Mouse (Mus musculus) heart, embryonic 16.5 days (tissue): ENCODE results near the gene Rheb. TPM values are rescaled to one million over a fixed set of nuclear protein-coding genes. Genes with fewer than 3 reads are reported as not detected.
A peak's percentile ranks its signal among the peaks of the same experiment; 100 is the strongest.

Source experiments
- ATAC-seq: fragments of 200-750 bp; cut with Nextera tagmentation; replicated peaks from 2 replicates; pipeline ENCODE4 v1.8.0; 2017; ENCODE audit warnings: moderate number of reproducible peaks; ENCODE audit not compliant: insufficient read depth, low FRiP score; ENCODE audit errors: extremely low read depth
- H3K27ac ChIP-seq: fragments of 300-500 bp; sonication (generic); 2 replicates; pipeline ENCODE4 v1.5.1; 2014; ENCODE audit warnings: mild to moderate bottlenecking, low read length, control low read depth, moderate library complexity
- H3K27me3 ChIP-seq: fragments of 300-500 bp; sonication (generic); 2 replicates; pipeline ENCODE4 v1.6.1; 2014; ENCODE audit warnings: low read length, mixed read lengths; ENCODE audit not compliant: control insufficient read depth, insufficient read depth
- H3K36me3 ChIP-seq: fragments of 300-500 bp; sonication (generic); 2 replicates; pipeline ENCODE4 v1.6.1; 2014; ENCODE audit not compliant: control insufficient read depth, insufficient read depth
- H3K4me1 ChIP-seq: fragments of 300-500 bp; sonication (generic); 2 replicates; pipeline ENCODE4 v1.6.1; 2014; ENCODE audit warnings: low read length, mixed read lengths; ENCODE audit not compliant: control insufficient read depth, insufficient read depth
- H3K4me2 ChIP-seq: fragments of 300-500 bp; sonication (generic); 2 replicates; pipeline ENCODE4 v1.6.1; 2014; ENCODE audit warnings: low read depth, mild to moderate bottlenecking, control low read depth, low read length
- H3K4me3 ChIP-seq: fragments of 300-500 bp; sonication (generic); 2 replicates; pipeline ENCODE4 v1.5.1; 2014; ENCODE audit warnings: mild to moderate bottlenecking, control low read depth, low read length
- H3K9ac ChIP-seq: fragments of 300-500 bp; sonication (generic); 2 replicates; pipeline ENCODE4 v1.6.1; 2014; ENCODE audit warnings: low read length, control low read depth
- H3K9me3 ChIP-seq: fragments of 300-500 bp; sonication (generic); replicated peaks from 2 replicates; pipeline ENCODE4 v1.6.1; 2016; ENCODE audit warnings: low read length; ENCODE audit not compliant: control insufficient read depth
- WGBS: fragments of 180-500 bp; shearing (Covaris S2); extraction: QIAGEN DNeasy Blood & Tissue Kit; methylation state at CpG from one replicate; pipeline ENCODE4 v1.1.7; 2014; 5-methylcytosine and 5-hydroxymethylcytosine counted together
- polyA plus RNA-seq: library from polyadenylated mRNA; unstranded; fragments of >200 nt; fragmentation: Nextera tagmentation; extraction: Ambion mirVana; gene quantifications from 2 replicates; pipeline ENCODE4 v1.2.1, GENCODE M21; 2015

Gene Rheb
- polyA plus RNA-seq, 1 experiment from 2014 or later: 283 TPM

DNA sequence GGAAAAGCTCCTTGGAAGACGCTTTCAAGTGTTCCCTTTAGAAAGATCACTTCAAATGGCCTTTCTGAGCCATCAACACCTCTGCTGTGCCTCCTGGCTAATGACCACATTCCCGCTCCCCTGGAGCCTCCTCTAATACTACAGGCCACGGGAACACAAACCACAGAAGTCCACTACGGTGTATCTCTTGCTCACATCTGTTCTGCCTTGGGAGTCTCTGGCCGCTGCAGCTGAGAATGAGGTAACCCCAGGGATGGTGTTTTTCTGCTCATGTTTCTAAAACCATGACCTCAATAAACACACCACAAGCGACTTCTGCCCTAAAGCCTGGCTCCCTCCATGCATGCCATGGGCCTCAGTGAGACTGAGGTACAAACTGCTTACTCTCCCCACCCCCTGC is 30.8 kb upstream of the Rheb start:
- 55% methylated on average over 6 of the region's 6 CpGs for WGBS
- no peak overlapping the region for H3K27ac ChIP-seq
- H3K27me3 ChIP-seq: no peaks in the 10 kb centered on the region
- H3K4me2 ChIP-seq: no peak overlapping the region
- no peaks in the 10 kb centered on the region for H3K9me3 ChIP-seq
- no peak for ATAC-seq
- H3K4me1 ChIP-seq: peaks cover 3% of the 10 kb centered on the region; the same call in 1 of the 2 replicates
- no peak overlapping the region for H3K4me3 ChIP-seq
- peaks cover 18% of the 10 kb centered on the region for H3K36me3 ChIP-seq
- H3K9ac ChIP-seq: no peak overlapping the region

DNA sequence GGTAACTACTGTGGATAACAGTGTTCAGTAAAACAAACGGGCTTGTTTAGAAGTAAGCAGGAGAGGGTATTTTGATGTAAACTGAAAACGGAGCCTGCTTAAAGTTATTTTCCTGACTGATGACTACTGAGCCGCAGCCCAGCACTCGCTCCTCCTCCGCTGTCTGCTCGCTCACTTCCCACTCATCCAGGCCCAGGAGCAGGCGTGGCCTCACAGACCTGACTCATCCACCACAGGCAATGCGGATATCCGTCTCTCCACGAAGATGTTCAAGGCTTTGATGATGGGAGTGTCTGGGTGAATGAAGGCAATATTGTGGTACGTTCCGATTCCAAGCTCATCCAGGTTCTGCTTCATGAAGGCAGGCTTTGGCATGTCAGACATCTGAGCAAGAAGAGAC is 28.9 kb upstream of the Rheb start:
- Histone ChIP-seq H3K9me3 (peaks cover 3% of the 10 kb centered on the region; the same call in 1 of the 2 replicates), H3K9ac (no peak overlapping the region), H3K4me1 (no peaks in the 10 kb centered on the region), H3K27ac (no peak overlapping the region), H3K4me3 (no peak overlapping the region), H3K4me2 (no peak overlapping the region), H3K36me3 (peaks cover 35% of the 10 kb centered on the region), H3K27me3 (no peaks in the 10 kb centered on the region)
- no peak for ATAC-seq
- WGBS: 82% methylated on average over 12 of the region's 12 CpGs

GRCm38 (mm10) chr5:24869796-24870289 is 27.4 kb upstream of the Rheb start:
- H3K27ac ChIP-seq: no peak overlapping the region
- no peaks in the 10 kb centered on the region for H3K4me1 ChIP-seq
- peak; percentile 35; the same call in 1 of the 2 replicates for ATAC-seq
- peaks cover 4% of the 10 kb centered on the region; the same call in 1 of the 2 replicates for H3K9me3 ChIP-seq
- H3K9ac ChIP-seq: no peak overlapping the region
- no peak overlapping the region for H3K4me2 ChIP-seq
- H3K4me3 ChIP-seq: no peak overlapping the region
- H3K27me3 ChIP-seq: no peaks in the 10 kb centered on the region
- WGBS: 51% methylated on average over 11 of the region's 11 CpGs
- peaks cover 34% of the 10 kb centered on the region for H3K36me3 ChIP-seq

- H3K4me2 ChIP-seq: no peak overlapping the region
- no peak overlapping the region for H3K4me3 ChIP-seq
- H3K4me1 ChIP-seq: peaks cover 21% of the 10 kb centered on the region
- no peak overlapping the region for H3K27ac ChIP-seq
- 66% methylated on average over 12 of the region's 12 CpGs for WGBS
- H3K27me3 ChIP-seq: no peaks in the 10 kb centered on the region
- peaks cover 33% of the 10 kb centered on the region for H3K36me3 ChIP-seq
- no peak for ATAC-seq
- no peak overlapping the region for H3K9ac ChIP-seq
- peaks cover 5% of the 10 kb centered on the region; the same call in 1 of the 2 replicates for H3K9me3 ChIP-seq
Observed at GRCm38 (mm10) chr5:24863804-24864203, 21.4 kb upstream of the Rheb start.

DNA sequence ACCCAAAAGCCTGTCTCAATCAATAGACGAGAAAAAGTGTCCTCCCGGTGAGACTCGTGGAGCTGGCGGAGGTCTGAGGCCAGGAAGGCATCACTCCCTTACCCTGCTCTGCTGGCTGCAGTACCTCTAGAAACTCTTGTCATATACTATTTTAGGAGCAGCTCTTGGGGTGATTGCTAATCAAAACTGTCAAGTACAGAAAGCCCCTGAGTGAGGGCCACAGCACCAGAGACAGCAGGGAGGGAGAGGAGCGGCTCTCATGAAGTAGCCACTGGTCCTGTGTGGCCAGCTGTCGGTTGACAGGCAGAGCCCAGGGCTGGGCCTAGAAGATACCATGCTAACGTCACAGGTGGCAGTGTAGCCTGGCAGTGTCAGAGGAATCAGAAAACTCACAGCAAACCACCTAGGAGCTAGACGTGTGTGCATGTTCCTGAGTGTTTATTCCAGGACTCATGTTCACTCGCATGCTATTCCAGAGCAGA is 19.1 kb upstream of the Rheb start:
- Histone ChIP-seq H3K9me3 (peaks cover 7% of the 10 kb centered on the region; the same call in 1 of the 2 replicates), H3K9ac (peak overlapping the region; percentile 43; the same call in 1 of the 2 replicates), H3K4me3 (no peak overlapping the region), H3K27me3 (no peaks in the 10 kb centered on the region), H3K4me1 (peaks cover 21% of the 10 kb centered on the region), H3K4me2 (peak overlapping the region; percentile 28; the same call in 1 of the 2 replicates), H3K36me3 (peaks cover 16% of the 10 kb centered on the region), H3K27ac (peak overlapping the region; percentile 84)
- ATAC-seq: peak; percentile 74
- 42% methylated on average over 9 of the region's 9 CpGs for WGBS

GRCm38 (mm10) chr5:24860635-24861448 is 18.4 kb upstream of the Rheb start:
- H3K4me2 ChIP-seq: peak overlapping the region; percentile 28; the same call in 1 of the 2 replicates
- no peak overlapping the region for H3K4me3 ChIP-seq
- ATAC-seq: peak; percentile 63
- H3K4me1 ChIP-seq: peaks cover 21% of the 10 kb centered on the region
- H3K27me3 ChIP-seq: no peaks in the 10 kb centered on the region
- 37% methylated on average over 13 of the region's 13 CpGs for WGBS
- peaks cover 10% of the 10 kb centered on the region for H3K36me3 ChIP-seq
- no peak overlapping the region for H3K9ac ChIP-seq
- H3K27ac ChIP-seq: peak overlapping the region; percentile 84
- H3K9me3 ChIP-seq: peaks cover 4% of the 10 kb centered on the region; the same call in 1 of the 2 replicates

DNA sequence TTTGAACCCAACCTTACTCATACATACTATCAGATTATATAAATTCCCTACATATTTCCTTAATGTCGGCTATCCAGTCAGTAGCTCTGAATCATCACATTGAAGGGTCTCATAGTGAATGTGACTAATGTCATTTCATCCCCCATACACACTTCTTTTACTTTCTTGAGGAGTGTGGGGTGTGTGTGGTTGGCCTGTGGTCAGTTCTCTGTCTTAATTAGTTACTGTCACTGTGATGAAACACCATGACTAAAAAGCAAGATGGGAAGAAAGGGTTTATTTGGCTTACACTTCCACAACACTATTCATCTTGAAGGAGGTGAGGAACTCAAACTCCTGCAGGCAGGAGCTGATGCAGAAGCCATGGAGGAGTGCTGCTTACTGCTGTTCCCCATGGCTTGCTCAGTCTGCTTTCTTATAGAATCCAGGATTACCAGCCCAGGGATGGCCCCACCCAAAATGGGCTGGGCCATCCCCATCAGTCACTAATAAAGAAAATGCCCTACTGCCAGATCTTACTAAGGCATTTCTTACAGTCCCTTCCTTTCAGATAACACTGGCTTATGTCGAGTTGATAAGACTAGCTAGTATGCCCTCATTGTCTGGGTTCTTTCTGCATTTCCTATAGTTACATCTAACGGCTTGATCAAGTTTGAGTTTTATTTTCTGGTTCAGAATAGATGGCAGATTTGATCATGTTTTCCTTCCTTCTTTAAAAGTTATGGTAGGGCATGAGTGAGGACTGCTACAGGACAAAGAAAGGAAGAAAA is 17.5 kb upstream of the Rheb start:
- WGBS: 45% methylated on average over 3 of the region's 3 CpGs
- no peak for ATAC-seq
- no peaks in the 10 kb centered on the region for H3K27me3 ChIP-seq
- H3K9ac ChIP-seq: no peak overlapping the region
- peaks cover 4% of the 10 kb centered on the region; the same call in 1 of the 2 replicates for H3K9me3 ChIP-seq
- no peak overlapping the region for H3K4me2 ChIP-seq
- H3K4me3 ChIP-seq: no peak overlapping the region
- peaks cover 10% of the 10 kb centered on the region for H3K36me3 ChIP-seq
- H3K27ac ChIP-seq: peak overlapping the region; percentile 84
- H3K4me1 ChIP-seq: peaks cover 21% of the 10 kb centered on the region

DNA sequence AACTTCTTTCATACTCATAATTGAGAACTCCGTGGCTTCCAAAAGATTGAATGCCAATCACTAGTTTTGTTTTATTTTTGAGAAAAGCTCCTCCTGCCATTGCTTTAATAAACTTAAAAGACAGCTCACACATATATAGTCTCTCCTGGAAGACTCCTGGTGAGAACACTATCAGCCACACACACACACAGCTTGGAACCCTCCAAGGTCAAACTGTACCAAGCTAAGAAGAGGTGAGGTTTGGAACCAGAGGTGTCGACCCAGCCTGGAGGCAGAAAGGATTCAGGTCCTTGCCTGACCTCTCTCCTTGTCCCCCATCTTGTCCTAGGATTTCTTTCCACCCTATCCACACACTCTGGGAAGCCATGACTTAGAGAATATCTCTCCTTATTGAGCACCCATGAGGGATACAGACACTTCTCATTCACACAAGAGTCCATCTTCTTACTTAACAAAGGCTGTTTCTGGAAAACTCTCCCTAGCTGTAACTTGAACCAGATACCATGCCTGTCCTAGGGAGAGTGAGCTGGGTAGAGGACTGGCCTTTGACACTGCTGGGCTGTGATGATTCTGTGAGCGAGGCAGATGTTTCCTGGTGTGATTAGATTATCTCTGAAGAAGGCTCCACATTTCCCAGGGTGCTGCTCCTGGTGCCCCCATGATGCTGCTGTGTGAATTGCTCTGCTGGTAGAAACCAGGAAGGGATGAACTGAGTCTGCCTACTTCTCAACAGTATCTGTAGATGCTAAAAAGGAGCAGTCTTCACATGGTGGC is 12.6 kb upstream of the Rheb start:
- Histone ChIP-seq H3K9me3 (peaks cover 4% of the 10 kb centered on the region; the same call in 1 of the 2 replicates), H3K4me1 (peaks cover 4% of the 10 kb centered on the region), H3K27ac (no peak overlapping the region), H3K36me3 (no peaks in the 10 kb centered on the region), H3K4me2 (no peak overlapping the region), H3K9ac (no peak overlapping the region), H3K27me3 (no peaks in the 10 kb centered on the region), H3K4me3 (no peak overlapping the region)
- ATAC-seq: no peak; the same call in 1 of the 2 replicates
- WGBS: 66% methylated on average over 3 of the region's 3 CpGs
